ENCODE assay signal across 8 mouse cellular contexts in genomic region chr8:125389756-125390505, GRCm38 (mm10).
DNase-seq lines count a peak whose midpoint lies in the region; ATAC-seq lines count a peak whose summit lies in the region.

No protein-coding gene starts in this region.

- peaks cover 51% of the 10 kb centered on the region for H3K4me1 ChIP-seq in midbrain, embryonic 13.5 days (replicated peaks)
- peaks cover 50% of the 10 kb centered on the region for H3K4me1 ChIP-seq in midbrain, embryonic 10.5 days
- H3K4me1 ChIP-seq in forebrain, embryonic 12.5 days = peaks cover 48% of the 10 kb centered on the region
- peaks cover 72% of the 10 kb centered on the region for H3K4me1 ChIP-seq in heart, embryonic 12.5 days (replicated peaks)
- peaks cover 39% of the 10 kb centered on the region for H3K4me1 ChIP-seq in lung, embryonic 16.5 days (replicated peaks; ENCODE audit: control insufficient read depth, insufficient read depth, low read length)

- H3K27ac ChIP-seq in midbrain, embryonic 13.5 days = peak overlapping the region; percentile 77
- H3K27ac ChIP-seq in midbrain, embryonic 10.5 days (replicated peaks) = no peak overlapping the region; the same call in 1 of the 2 replicates
- peak overlapping the region; percentile 68 for H3K27ac ChIP-seq in forebrain, embryonic 12.5 days
- peak overlapping the region; percentile 90 for H3K27ac ChIP-seq in heart, embryonic 12.5 days (ENCODE audit: poor library complexity, severe bottlenecking)
- H3K27ac ChIP-seq in lung, embryonic 16.5 days (ENCODE audit: low read length) = peak overlapping the region; percentile 61

- H3K4me3 ChIP-seq in midbrain, embryonic 13.5 days (replicated peaks) = no peak overlapping the region
- H3K4me3 ChIP-seq in midbrain, embryonic 10.5 days = no peak overlapping the region
- no peak overlapping the region for H3K4me3 ChIP-seq in forebrain, embryonic 12.5 days (replicated peaks)
- H3K4me3 ChIP-seq in heart, embryonic 12.5 days = no peak overlapping the region
- H3K4me3 ChIP-seq in lung, embryonic 16.5 days (ENCODE audit: low read length) = no peak overlapping the region

- no peak overlapping the region for H3K4me2 ChIP-seq in midbrain, embryonic 13.5 days (replicated peaks)
- no peak overlapping the region for H3K4me2 ChIP-seq in forebrain, embryonic 12.5 days
- H3K4me2 ChIP-seq in heart, embryonic 12.5 days = no peak overlapping the region
- H3K4me2 ChIP-seq in lung, embryonic 16.5 days (ENCODE audit: low read depth, low read length) = no peak overlapping the region

- WGBS in midbrain, embryonic 13.5 days = 65% methylated on average over 13 of the region's 13 CpGs
- WGBS in midbrain, embryonic 10.5 days = 84% methylated on average over 13 of the region's 13 CpGs
- WGBS in forebrain, embryonic 12.5 days = 58% methylated on average over 13 of the region's 13 CpGs
- 48% methylated on average over 13 of the region's 13 CpGs for whole genome bisulfite sequencing in heart, embryonic 12.5 days
- 44% methylated on average over 13 of the region's 13 CpGs for WGBS in lung, embryonic 16.5 days

- H3K9ac ChIP-seq in midbrain, embryonic 13.5 days (replicated peaks) = no peak overlapping the region
- H3K9ac ChIP-seq in forebrain, embryonic 12.5 days = no peak overlapping the region
- H3K9ac ChIP-seq in heart, embryonic 12.5 days = peak overlapping the region; percentile 39; the same call in 1 of the 2 replicates
- 0 out of 2 replicates have a peak overlapping the region, but pooled peaks have one; percentile 9 for H3K9ac ChIP-seq in lung, embryonic 16.5 days (ENCODE audit: low read length)

- no peaks in the 10 kb centered on the region for H3K9me3 ChIP-seq in midbrain, embryonic 13.5 days
- no peaks in the 10 kb centered on the region for H3K9me3 ChIP-seq in midbrain, embryonic 10.5 days (replicated peaks)
- no peaks in the 10 kb centered on the region for H3K9me3 ChIP-seq in forebrain, embryonic 12.5 days
- H3K9me3 ChIP-seq in heart, embryonic 12.5 days (replicated peaks) = no peaks in the 10 kb centered on the region
- H3K9me3 ChIP-seq in lung, embryonic 16.5 days (ENCODE audit: control insufficient read depth, low read length) = no peaks in the 10 kb centered on the region

- ATAC-seq in midbrain, embryonic 13.5 days = peak; percentile 15; the same call in 1 of the 2 replicates
- ATAC-seq in forebrain, embryonic 12.5 days (ENCODE audit: low FRiP score) = peak; percentile 35
- no peak for ATAC-seq in heart, embryonic 12.5 days (ENCODE audit: insufficient number of reproducible peaks, low FRiP score)
- peak; percentile 29; the same call in 1 of the 2 replicates for ATAC-seq in lung, embryonic 16.5 days (ENCODE audit: low read depth)

- no peak for DNase-seq in midbrain, embryonic 10.5 days (ENCODE audit: low spot score)
- peak; percentile 83 for DNase-seq in kidney, postnatal 10 days
- peak; percentile 70 for DNase-seq in testis, postnatal 10 days (ENCODE audit: low spot score)
- no peak for DNase-seq in T-cell, adult 2 months (ENCODE audit: low spot score)

- H3K27me3 ChIP-seq in midbrain, embryonic 13.5 days = peaks cover 4% of the 10 kb centered on the region; the same call in 1 of the 2 replicates
- peaks cover 19% of the 10 kb centered on the region; the same call in 1 of the 2 replicates for H3K27me3 ChIP-seq in midbrain, embryonic 10.5 days (ENCODE audit: low read depth, poor library complexity, severe bottlenecking)
- peaks cover 7% of the 10 kb centered on the region; the same call in 1 of the 2 replicates for H3K27me3 ChIP-seq in forebrain, embryonic 12.5 days
- no peaks in the 10 kb centered on the region for H3K27me3 ChIP-seq in heart, embryonic 12.5 days (replicated peaks)
- H3K27me3 ChIP-seq in lung, embryonic 16.5 days (ENCODE audit: control insufficient read depth, insufficient read depth, low read depth, low read length) = no peaks in the 10 kb centered on the region; the same call in 1 of the 2 replicates

- H3K36me3 ChIP-seq in midbrain, embryonic 13.5 days = no peaks in the 10 kb centered on the region
- H3K36me3 ChIP-seq in midbrain, embryonic 10.5 days = no peaks in the 10 kb centered on the region
- no peaks in the 10 kb centered on the region for H3K36me3 ChIP-seq in forebrain, embryonic 12.5 days (replicated peaks)
- no peaks in the 10 kb centered on the region for H3K36me3 ChIP-seq in heart, embryonic 12.5 days
- H3K36me3 ChIP-seq in lung, embryonic 16.5 days (ENCODE audit: control insufficient read depth, insufficient read depth, low read length) = no peaks in the 10 kb centered on the region

Comparison
In these comparisons a context has a peak if more than half of its experiments do, and no peak if none do; other contexts are left out.
1. H3K9ac ChIP-seq: peak in heart, embryonic 12.5 days (single experiment) and lung, embryonic 16.5 days (single experiment); none in midbrain, embryonic 13.5 days (single experiment) and forebrain, embryonic 12.5 days (single experiment).
2. DNase-seq: peak in kidney, postnatal 10 days (single experiment) and testis, postnatal 10 days (single experiment); none in midbrain, embryonic 10.5 days (single experiment) and T-cell, adult 2 months (single experiment).